Mouse (Mus musculus) testis, adult 2 months (tissue): Measurements from ENCODE around the gene Lhx1.

Experiments used
- CTCF ChIP-seq: fragments of 200-500 bp; IDR thresholded peaks from 2 replicates; pipeline ENCODE4 v1.5.1; 2012; ENCODE audit warnings: low read depth, mild to moderate bottlenecking, inconsistent platforms, low read length, moderate library complexity; ENCODE audit not compliant: control insufficient read depth, insufficient read depth, insufficient replicate concordance
- POLR2A ChIP-seq: fragments of 200-500 bp; IDR thresholded peaks from 2 replicates; pipeline ENCODE4 v1.6.1; 2012; ENCODE audit warnings: low read depth, mild to moderate bottlenecking, inconsistent platforms, low read length, moderate library complexity; ENCODE audit not compliant: control insufficient read depth

DNA sequence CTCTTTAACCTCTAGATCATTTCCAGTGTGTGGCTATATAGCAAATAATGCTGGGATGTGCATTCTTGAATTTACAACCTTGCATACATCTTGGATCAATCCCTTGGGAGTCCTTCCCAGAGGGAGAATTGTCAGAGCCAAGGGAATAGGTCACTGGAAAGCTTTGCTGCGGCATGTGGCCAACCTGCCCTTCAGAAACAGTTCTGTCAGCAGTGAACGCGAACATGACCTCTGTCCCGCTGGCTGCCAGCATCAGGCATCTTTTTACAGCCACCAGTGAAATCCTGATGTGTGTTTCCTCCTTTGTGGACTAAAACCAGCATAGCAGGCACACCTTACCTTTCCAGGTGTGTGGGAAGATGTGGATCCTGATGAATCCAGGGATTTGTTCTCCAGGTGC, 26.0 kb upstream of the Lhx1 start:
- TF ChIP-seq CTCF, result no peak
- TF ChIP-seq POLR2A, result no peak
